In genomic region chr10:128408591-128409535, GRCm38 (mm10) we compare ENCODE assay signal across 9 mouse cellular contexts. TPM values are rescaled to one million over a fixed set of nuclear protein-coding genes. Genes with fewer than 3 reads are reported as not detected.
DNase-seq lines count a peak whose midpoint lies in the region; ATAC-seq lines count a peak whose summit lies in the region.
"Had no signal": no experiment of that assay in that cellular context is flagged by ENCODE, and none has a peak within 500 bp of the region (broad histone marks: within the 10 kb centered on the region; RNA-seq: fewer than 3 reads in every experiment).

No protein-coding gene starts in this region.

- no peak for ATAC-seq in CD4-positive, CD25-positive, alpha-beta regulatory T cell, adult 4 months
- peak; percentile 10 for ATAC-seq in hindbrain, embryonic 11.5 days (ENCODE audit: low FRiP score)
- peak; percentile 13 for ATAC-seq in midbrain, embryonic 11.5 days (ENCODE audit: low FRiP score)

- H3K4me1 ChIP-seq in hindbrain, embryonic 11.5 days (replicated peaks; ENCODE audit: control insufficient read depth, insufficient read depth, low read length) = peaks cover 14% of the 10 kb centered on the region
- peaks cover 24% of the 10 kb centered on the region for H3K4me1 ChIP-seq in midbrain, embryonic 11.5 days (ENCODE audit: control insufficient read depth, insufficient read depth, low read length)

- H3K9me3 ChIP-seq in hindbrain, embryonic 11.5 days (ENCODE audit: control insufficient read depth, low read length) = no peaks in the 10 kb centered on the region
- no peaks in the 10 kb centered on the region for H3K9me3 ChIP-seq in midbrain, embryonic 11.5 days (ENCODE audit: control insufficient read depth, low read length)

- H3K36me3 ChIP-seq in hindbrain, embryonic 11.5 days (ENCODE audit: control insufficient read depth, insufficient read depth, low read length) = peaks cover 8% of the 10 kb centered on the region; the same call in 1 of the 2 replicates
- peaks cover 2% of the 10 kb centered on the region; the same call in 1 of the 2 replicates for H3K36me3 ChIP-seq in midbrain, embryonic 11.5 days (ENCODE audit: control insufficient read depth, insufficient read depth, low read length)

- H3K9ac ChIP-seq in hindbrain, embryonic 11.5 days (ENCODE audit: low read depth, low read length) = peak overlapping the region; percentile 88
- H3K9ac ChIP-seq in midbrain, embryonic 11.5 days (ENCODE audit: low read length) = peak overlapping the region; percentile 94

- H3K4me2 ChIP-seq in hindbrain, embryonic 11.5 days (replicated peaks; ENCODE audit: low read depth, low read length) = peak overlapping the region; percentile 85
- peak overlapping the region; percentile 90 for H3K4me2 ChIP-seq in midbrain, embryonic 11.5 days

- peak overlapping the region; percentile 73 for H3K27ac ChIP-seq in hindbrain, embryonic 11.5 days (ENCODE audit: low read depth, low read length)
- peak overlapping the region; percentile 67 for H3K27ac ChIP-seq in midbrain, embryonic 11.5 days (ENCODE audit: low read depth, low read length)

- no peaks in the 10 kb centered on the region for H3K27me3 ChIP-seq in hindbrain, embryonic 11.5 days (ENCODE audit: control insufficient read depth, insufficient read depth, low read length)
- H3K27me3 ChIP-seq in midbrain, embryonic 11.5 days (ENCODE audit: control insufficient read depth, insufficient read depth, low read length) = no peaks in the 10 kb centered on the region

- H3K4me3 ChIP-seq in hindbrain, embryonic 11.5 days (ENCODE audit: low read depth, low read length) = peak overlapping the region; percentile 68
- H3K4me3 ChIP-seq in midbrain, embryonic 11.5 days (ENCODE audit: low read depth, low read length) = peak overlapping the region; percentile 90

- intact Hi-C loops in left cerebral cortex, postnatal 25 days (cut with DNase I) = loop anchor here (1.0 to 2.0 kb wide), 3 partner anchors 40 to 72 kb away; partner anchors contain the start of genes Coq10a and Cs

- WGBS in hindbrain, embryonic 11.5 days = 22% methylated on average over 35 of the region's 35 CpGs
- 21% methylated on average over 35 of the region's 35 CpGs for WGBS in midbrain, embryonic 11.5 days

- peak; percentile 45 for DNase-seq in CD4-positive, CD25-positive, alpha-beta regulatory T cell, adult 2 months (ENCODE audit: low read depth, low spot score)
- DNase-seq in spleen, postnatal 4 days (ENCODE audit: low spot score in 2 of 2) = peak; percentile 30 to 76
- DNase-seq in spleen, adult 18-20 months = no peak
- peak; percentile 58 for DNase-seq in hindbrain, embryonic 11.5 days (ENCODE audit: low spot score)
- peak; percentile 64 for DNase-seq in left cerebral cortex, postnatal 25 days (ENCODE audit: low spot score in 2 of 2)
- DNase-seq in midbrain, embryonic 11.5 days (ENCODE audit: low spot score, missing footprints) = peak; percentile 71
- peak; percentile 64 for DNase-seq in testis, postnatal 10 days (ENCODE audit: low spot score)

RNA-seq across cellular contexts. Expression of gene Nabp2, which starts 2.4 kb away (rescaled TPM):
- polyA plus RNA-seq in CD4-positive, CD25-positive, alpha-beta regulatory T cell, adult 4 months (2017; shearing (Covaris generic)) = 10 to 100 TPM; 63.3 to 77.5 TPM
- 125 and 130 TPM in 2 replicates for polyA plus RNA-seq in hindbrain, embryonic 11.5 days (2014; fragmentation: Nextera tagmentation; extraction: Ambion mirVana)
- 10 to 100 TPM; 87.8 to 89.7 TPM for total RNA-seq in left cerebral cortex, postnatal 25 days (2021)
- polyA plus RNA-seq in midbrain, embryonic 11.5 days (2014; fragmentation: Nextera tagmentation; extraction: Ambion mirVana) = 131 and 154 TPM in 2 replicates

RNA-seq across cellular contexts. Expression of gene Rnf41, which starts 2.6 kb away (rescaled TPM):
- 10 to 100 TPM; 28.7 to 51.8 TPM for polyA plus RNA-seq in CD4-positive, CD25-positive, alpha-beta regulatory T cell, adult 4 months (2017; shearing (Covaris generic))
- polyA plus RNA-seq in hindbrain, embryonic 11.5 days (2014; fragmentation: Nextera tagmentation; extraction: Ambion mirVana) = 44.2 and 44.7 TPM in 2 replicates
- total RNA-seq in left cerebral cortex, postnatal 25 days (2021) = 10 to 100 TPM; 76.7 to 78.6 TPM
- 43.1 and 43.8 TPM in 2 replicates for polyA plus RNA-seq in midbrain, embryonic 11.5 days (2014; fragmentation: Nextera tagmentation; extraction: Ambion mirVana)

RNA-seq across cellular contexts. Expression of gene Slc39a5, which starts 7.8 kb away (rescaled TPM):
- polyA plus RNA-seq in CD4-positive, CD25-positive, alpha-beta regulatory T cell, adult 4 months (2017; shearing (Covaris generic)) = not detected
- not detected in 2 replicates for polyA plus RNA-seq in hindbrain, embryonic 11.5 days (2014; fragmentation: Nextera tagmentation; extraction: Ambion mirVana)
- total RNA-seq in left cerebral cortex, postnatal 25 days (2021) = under 1 TPM; 0.30 to 0.32 TPM
- polyA plus RNA-seq in midbrain, embryonic 11.5 days (2014; fragmentation: Nextera tagmentation; extraction: Ambion mirVana) = not detected in 2 replicates
- total RNA-seq: layer of hippocampus, postnatal 36 days had no signal

RNA-seq across cellular contexts. Expression of gene Ankrd52, which starts 31.9 kb away (rescaled TPM):
- 1 to 10 TPM; 2.3 to 3.3 TPM for polyA plus RNA-seq in CD4-positive, CD25-positive, alpha-beta regulatory T cell, adult 4 months (2017; shearing (Covaris generic))
- polyA plus RNA-seq in hindbrain, embryonic 11.5 days (2014; fragmentation: Nextera tagmentation; extraction: Ambion mirVana) = 9.5 and 12.3 TPM in 2 replicates
- total RNA-seq in left cerebral cortex, postnatal 25 days (2021) = 10 to 100 TPM; 65.1 to 68.9 TPM
- 7.5 and 8.6 TPM in 2 replicates for polyA plus RNA-seq in midbrain, embryonic 11.5 days (2014; fragmentation: Nextera tagmentation; extraction: Ambion mirVana)

RNA-seq across cellular contexts. Expression of gene Coq10a, which starts 40.1 kb away (rescaled TPM):
- 10 to 100 TPM; 14.5 to 15.7 TPM for polyA plus RNA-seq in CD4-positive, CD25-positive, alpha-beta regulatory T cell, adult 4 months (2017; shearing (Covaris generic))
- 23.8 and 24.5 TPM in 2 replicates for polyA plus RNA-seq in hindbrain, embryonic 11.5 days (2014; fragmentation: Nextera tagmentation; extraction: Ambion mirVana)
- 10 to 100 TPM; 60.4 to 63.8 TPM for total RNA-seq in left cerebral cortex, postnatal 25 days (2021)
- 23.1 and 23.4 TPM in 2 replicates for polyA plus RNA-seq in midbrain, embryonic 11.5 days (2014; fragmentation: Nextera tagmentation; extraction: Ambion mirVana)

Comparison
In these comparisons a context has a peak if more than half of its experiments do, and no peak if none do; other contexts are left out.
1. DNase-seq: peak in CD4-positive, CD25-positive, alpha-beta regulatory T cell, adult 2 months (single experiment), spleen, postnatal 4 days (2 of 2), hindbrain, embryonic 11.5 days (single experiment), left cerebral cortex, postnatal 25 days (2 of 2), midbrain, embryonic 11.5 days (single experiment) and testis, postnatal 10 days (single experiment); none in spleen, adult 18-20 months (0 of 2).